Mouse (Mus musculus) ovary, postnatal 10 days (tissue): ENCODE data around the gene St5.

Experiments
- DNase-seq: peaks from one replicate; pipeline ENCODE4 v3.0.0; 2022; ENCODE audit warnings: low spot score

Gene St5

DNA sequence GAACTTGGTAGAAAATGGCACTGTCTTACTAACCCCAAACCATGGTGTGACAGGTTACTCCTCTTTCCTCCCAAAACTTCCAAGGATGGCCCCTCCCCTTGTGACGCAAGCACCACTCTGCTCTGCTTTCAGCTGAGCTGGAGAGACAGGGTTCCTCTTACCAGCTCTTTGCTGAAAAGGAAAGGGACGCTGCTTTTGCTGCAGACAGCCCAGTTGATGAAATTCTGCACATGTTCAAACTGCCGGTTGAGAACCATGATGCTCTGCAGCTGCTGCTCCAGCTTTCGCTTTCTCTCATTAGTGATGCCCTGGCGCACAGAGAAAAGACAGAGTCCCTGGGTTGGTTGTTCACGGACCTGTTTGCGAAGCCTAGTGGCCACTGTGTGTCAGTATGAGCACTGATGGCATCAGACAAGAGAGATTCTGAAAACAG is 222.6 kb downstream of the St5 start:
- DNase-seq = no peak

GRCm38 (mm10) chr7:109477926-109478325 is 225.5 kb downstream of the St5 start:
- no peak for DNase-seq
